Mouse (Mus musculus) heart, adult 9 months (tissue): ENCODE data around the gene Patj.

Experiments used
- DNase-seq, 2 experiments: peaks; one replicate each; pipeline ENCODE4 v3.0.0; 2022; ENCODE audit warnings: low spot score in 2 of 2

Patj gene

GRCm38 (mm10) chr4:98509939-98510338 lies 114.4 kb downstream of the Patj start:
- no peak for DNase-seq

- peak; percentile 20 to 50 for DNase-seq
Observed at GRCm38 (mm10) chr4:98511296-98511695, 115.7 kb downstream of the Patj start.

DNA sequence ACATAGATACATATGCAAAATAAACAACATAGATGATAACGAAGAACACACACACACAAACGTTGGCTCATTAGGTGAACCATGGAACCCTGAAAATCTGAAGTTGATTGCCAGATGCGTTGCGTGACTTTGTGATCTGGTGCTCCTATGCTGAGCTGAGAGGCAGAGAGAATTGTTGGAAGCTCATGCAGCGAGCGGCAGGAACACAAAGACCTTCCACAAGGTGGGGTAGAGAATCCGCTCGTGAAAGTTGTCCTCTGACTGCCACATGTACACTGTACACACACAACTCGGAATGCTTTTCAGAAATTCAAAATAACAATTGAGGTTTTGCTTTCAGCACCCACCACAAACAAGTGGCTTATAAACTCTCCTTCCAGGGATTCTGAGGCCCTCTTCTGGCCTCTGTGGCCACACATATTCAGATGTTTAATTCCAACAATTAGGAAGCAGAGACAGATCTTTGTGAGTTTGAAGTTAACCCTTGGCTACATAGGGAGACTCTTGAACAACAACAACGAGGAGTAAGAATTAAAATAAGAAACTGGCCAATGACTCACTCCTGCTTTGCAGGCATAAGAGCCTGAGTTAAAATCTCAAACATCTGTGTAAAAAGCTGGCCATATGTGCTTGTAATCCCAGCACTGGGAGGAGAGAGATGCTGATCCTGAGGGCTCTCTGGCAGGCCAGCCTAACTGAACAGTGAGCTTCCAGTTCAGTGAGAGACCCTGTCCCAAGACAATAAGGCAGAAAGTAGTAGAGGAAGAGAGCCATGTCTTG lies 116.6 kb downstream of the Patj start:
- no peak for DNase-seq

DNA sequence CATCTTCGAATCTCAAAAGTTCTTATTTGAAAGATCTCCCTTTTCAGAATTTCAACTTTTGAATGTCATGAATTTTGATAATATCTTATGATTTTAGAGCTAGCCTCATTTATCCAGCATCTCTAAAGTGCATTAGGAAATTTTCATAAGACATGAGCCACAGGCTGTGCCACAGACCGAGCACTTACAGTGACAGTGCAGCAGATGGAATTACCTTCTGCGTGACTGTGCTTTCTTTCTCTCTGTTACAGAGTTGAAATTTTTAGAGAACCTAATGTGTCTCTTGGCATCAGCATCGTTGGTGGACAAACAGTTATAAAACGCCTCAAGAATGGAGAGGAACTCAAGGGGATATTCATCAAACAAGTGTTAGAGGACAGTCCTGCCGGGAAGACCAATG lies 124.9 kb downstream of the Patj start:
- DNase-seq, result no peak

DNA sequence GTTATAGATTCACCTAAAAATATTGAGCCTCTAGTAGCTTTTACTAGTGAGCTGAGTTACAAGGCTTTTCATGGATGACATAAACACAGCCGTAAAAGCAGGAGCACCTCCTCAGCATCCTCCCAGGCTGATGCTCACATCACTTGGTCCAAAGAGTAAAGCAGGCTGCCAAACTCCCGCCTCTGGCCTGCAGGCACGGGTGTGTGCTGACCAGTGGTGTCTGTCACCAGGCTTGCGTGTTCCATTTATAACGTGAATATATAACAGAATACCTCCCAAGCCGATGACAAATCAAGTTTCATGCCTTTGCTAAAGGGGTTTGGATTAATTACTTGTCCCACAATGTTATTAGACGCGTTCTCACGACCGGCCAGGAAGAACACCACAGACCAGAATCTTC lies 128.9 kb downstream of the Patj start:
- no peak for DNase-seq

GRCm38 (mm10) chr4:98535446-98535845 lies 139.9 kb downstream of the Patj start:
- no peak for DNase-seq

GRCm38 (mm10) chr4:98541591-98541990 lies 146.0 kb downstream of the Patj start:
- no peak for DNase-seq

- no peak for DNase-seq
Observed at GRCm38 (mm10) chr4:98543001-98543400, 147.4 kb downstream of the Patj start.

GRCm38 (mm10) chr4:98545376-98545775 lies 149.8 kb downstream of the Patj start:
- no peak for DNase-seq

DNA sequence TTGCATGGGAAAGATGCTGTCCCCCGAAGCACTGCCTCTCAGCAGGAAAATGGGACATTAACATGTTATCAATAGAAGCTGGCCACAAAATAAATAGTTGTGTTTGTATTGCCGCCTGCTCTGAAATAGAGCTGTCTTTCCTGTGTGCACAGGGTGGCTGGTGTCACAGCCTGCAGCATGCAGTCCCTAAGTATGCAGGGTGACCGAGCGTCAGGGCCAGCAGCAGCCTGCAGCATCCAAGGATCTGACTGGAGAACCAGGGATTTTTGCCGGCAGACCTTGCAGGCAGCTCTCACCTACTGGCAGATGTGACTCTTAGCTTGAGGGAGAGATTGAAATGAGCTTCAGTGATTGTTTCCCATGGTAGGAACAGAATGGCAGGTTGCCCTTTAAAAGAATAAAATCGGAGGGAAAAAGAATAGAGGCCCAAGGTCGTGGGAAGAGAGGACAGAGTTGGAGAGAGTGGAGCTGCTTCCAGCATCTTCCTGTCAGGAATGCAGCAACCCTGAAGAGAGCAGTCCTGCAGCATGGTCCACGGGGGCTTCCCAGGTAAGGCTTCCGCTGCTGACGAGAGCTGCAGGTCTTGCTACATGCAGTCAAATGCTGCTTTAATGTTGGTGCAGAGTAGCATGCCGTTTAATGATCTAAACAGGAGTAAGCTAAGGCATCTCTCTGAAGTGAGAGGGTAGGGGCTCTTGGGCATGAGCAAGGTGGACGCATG lies 151.0 kb downstream of the Patj start:
- no peak for DNase-seq

DNA sequence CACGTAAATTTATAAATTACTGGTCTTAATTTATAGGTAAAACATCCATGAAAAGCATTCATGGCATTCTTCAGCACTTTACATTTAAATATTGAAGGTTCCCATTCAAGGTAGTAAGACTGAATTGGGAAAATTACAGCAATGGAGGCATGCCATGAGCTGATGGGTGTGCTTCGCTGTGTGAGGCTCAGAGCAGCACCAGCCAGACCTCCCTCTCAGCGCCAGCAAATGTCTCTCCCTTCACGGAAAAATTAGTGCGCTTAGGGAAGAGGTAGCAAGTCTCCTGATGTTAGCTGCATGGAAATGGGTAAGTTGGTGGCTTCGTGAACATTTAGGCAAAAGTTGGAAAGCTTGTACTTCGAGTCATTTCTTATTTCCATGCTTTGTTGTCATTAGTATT lies 153.9 kb downstream of the Patj start:
- DNase-seq, result no peak

GRCm38 (mm10) chr4:98550116-98550515 lies 154.5 kb downstream of the Patj start:
- DNase-seq, result no peak

- DNase-seq, result no peak
Observed at GRCm38 (mm10) chr4:98555666-98556065, 160.1 kb downstream of the Patj start.

GRCm38 (mm10) chr4:98556449-98556848 lies 160.9 kb downstream of the Patj start:
- no peak for DNase-seq

GRCm38 (mm10) chr4:98557192-98557591 lies 161.6 kb downstream of the Patj start:
- DNase-seq, result peak; percentile 16 to 40

- DNase-seq, result peak in 1 of 2 experiments; percentile 8
Observed at GRCm38 (mm10) chr4:98560196-98560830, 164.7 kb downstream of the Patj start.

DNA sequence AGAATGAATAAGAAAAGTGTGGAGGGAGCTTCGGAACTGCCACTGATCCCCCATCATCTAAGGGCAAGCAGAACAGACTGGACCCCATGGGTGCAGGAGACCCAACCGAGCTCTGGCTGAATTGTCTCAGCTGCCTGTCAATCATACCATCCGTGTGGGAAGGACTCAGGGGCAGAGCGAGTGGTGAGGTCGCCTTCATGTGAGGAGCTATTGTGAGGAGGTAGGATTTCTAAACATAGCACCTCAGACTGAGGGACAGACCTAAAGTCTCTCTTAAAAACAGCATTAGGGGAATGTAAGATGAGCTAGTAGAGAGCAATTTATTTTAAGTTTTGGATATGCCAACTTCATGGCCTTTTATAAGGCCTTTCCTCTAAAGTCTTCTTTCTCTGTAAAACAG lies 167.5 kb downstream of the Patj start:
- DNase-seq, result no peak

GRCm38 (mm10) chr4:98563506-98564195 lies 168.1 kb downstream of the Patj start:
- DNase-seq, result peak; percentile 30 to 62

- DNase-seq, result no peak
Observed at GRCm38 (mm10) chr4:98564196-98564865, 168.7 kb downstream of the Patj start.

GRCm38 (mm10) chr4:98566741-98567140 lies 171.2 kb downstream of the Patj start:
- no peak for DNase-seq

DNA sequence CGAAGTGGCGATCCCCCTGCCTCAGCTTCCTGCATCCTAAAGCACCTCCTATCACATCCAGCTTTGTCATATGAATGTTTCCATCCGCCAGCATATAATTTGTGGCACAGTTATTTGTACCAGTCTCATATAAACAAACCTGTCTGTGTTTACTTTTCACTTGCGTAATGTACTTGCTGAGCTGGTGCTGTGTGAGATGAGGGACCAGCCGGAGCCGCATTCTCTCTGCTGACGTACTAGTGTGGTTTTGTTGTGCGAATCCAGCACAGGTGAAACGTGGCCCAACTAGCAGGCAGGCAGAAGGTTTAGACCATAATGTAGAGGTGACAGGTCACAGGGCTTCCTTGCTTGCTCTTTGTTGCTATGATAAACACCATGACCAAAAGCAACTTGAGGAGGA lies 171.9 kb downstream of the Patj start:
- no peak for DNase-seq

DNA sequence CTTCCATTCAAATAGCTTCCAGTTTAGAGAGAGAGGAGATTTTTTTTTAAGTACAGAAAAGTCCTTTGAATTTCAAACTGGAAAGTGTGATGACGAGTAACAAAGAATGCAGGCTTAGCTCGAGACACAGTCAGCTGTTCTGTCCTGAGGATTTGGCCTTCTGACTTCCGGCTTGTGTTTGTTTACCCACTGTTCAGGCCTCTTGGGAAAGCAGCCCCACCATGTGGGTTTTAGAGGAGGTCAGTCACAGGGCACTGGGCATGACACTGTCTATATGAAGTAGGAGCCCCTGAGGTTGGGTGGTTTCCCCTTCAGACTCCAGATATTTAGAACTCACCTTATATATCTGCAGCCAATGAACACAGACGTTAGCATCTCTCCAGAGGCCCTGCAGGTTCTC lies 174.3 kb downstream of the Patj start:
- no peak for DNase-seq
